29 mouse cellular contexts compared by ENCODE assay signal in genomic region chr10:96391748-96392147, GRCm38 (mm10).
DNase-seq lines count a peak whose midpoint lies in the region; ATAC-seq and TF ChIP-seq lines count a peak whose summit lies in the region.
"Had no signal": no experiment of that assay in that cellular context is flagged by ENCODE, and none has a peak within 500 bp of the region (broad histone marks: within the 10 kb centered on the region; RNA-seq: fewer than 3 reads in every experiment).

No protein-coding gene starts in this region.

- H3K79me2 ChIP-seq in CH12.LX (replicated peaks; ENCODE audit: control insufficient read depth, extremely low read depth, insufficient read depth, poor library complexity, severe bottlenecking), result no peaks in the 10 kb centered on the region

- in situ Hi-C loops in CH12.LX (cut with MboI; ENCODE audit: low pct_ligation_motif_present, low pct_unique_long_range_greater_than_20kb, low sequenced_read_pairs), result loop anchor here (5.0 kb wide), 1 partner anchor 221 kb away; no protein-coding TSS in a partner anchor

- peak; percentile 52 for DNase-seq in embryo, embryonic 10 days (ENCODE audit: low spot score)
- no peak for DNase-seq in embryo, embryonic 9.5 days (ENCODE audit: extremely low spot score)
- peak; percentile 16 for DNase-seq in A20 (ENCODE audit: low read depth, low spot score)
- no peak for DNase-seq in CH12.LX (ENCODE audit: extremely low read depth)
- DNase-seq in kidney, adult 8-10 months, result no peak
- DNase-seq in thymus, postnatal 14 days, result no peak
- no peak for DNase-seq in layer of hippocampus, postnatal 10 days (ENCODE audit: low spot score in 2 of 2)
- DNase-seq: adrenal gland, postnatal 25 days; cerebellum, adult 11-12 months; cerebellum, adult 9-11 months; forebrain, postnatal 0 days; gastrocnemius, postnatal 36 days; heart, adult 2 months; heart, postnatal 10 days; kidney, adult 18-20 months; kidney, postnatal 36 days; liver, postnatal 0 days; lung, postnatal 36 days; right cerebral cortex, postnatal 14 days had no signal

- H3K4me2 ChIP-seq in CH12.LX (ENCODE audit: insufficient read depth, low read depth, poor library complexity, severe bottlenecking), result no peak overlapping the region
- H3K4me2 ChIP-seq: embryonic facial prominence, embryonic 12.5 days; heart, embryonic 13.5 days; hindbrain, embryonic 14.5 days; limb, embryonic 13.5 days; liver, embryonic 12.5 days; midbrain, embryonic 12.5 days had no signal

- no peak for TF ChIP-seq CTCF in CH12.LX (conservative IDR thresholded peaks at IDR 0.05 in 1 of 2, IDR thresholded peaks at IDR 0.05 in 1 of 2; ENCODE audit: low read depth in 2 of 2, low read length in 2 of 2)

- dilution Hi-C loops in CH12.LX (cut with MboI; ENCODE audit: extremely low pct_ligation_motif_present, extremely low pct_unique_long_range_greater_than_20kb, low sequenced_read_pairs), result no loop called here

- no peak overlapping the region for H3K27ac ChIP-seq in CH12.LX (ENCODE audit: insufficient read depth, low read depth)
- H3K27ac ChIP-seq: embryonic facial prominence, embryonic 12.5 days; forebrain, embryonic 10.5 days; heart, adult 2 months; heart, embryonic 13.5 days; hindbrain, embryonic 14.5 days; layer of hippocampus, adult 2 months; limb, embryonic 13.5 days; liver, embryonic 12.5 days; midbrain, embryonic 12.5 days had no signal

- peaks cover 3 to 15% of the 10 kb centered on the region in 2 experiments; a peak in 3 of 4 replicates for H3K4me1 ChIP-seq in CH12.LX (ENCODE audit: control insufficient read depth in 1 of 2, insufficient read depth in 2 of 2)
- H3K4me1 ChIP-seq: embryonic facial prominence, embryonic 12.5 days; forebrain, embryonic 10.5 days; heart, embryonic 13.5 days; liver, embryonic 12.5 days; midbrain, embryonic 12.5 days had no signal

- no peaks in the 10 kb centered on the region for H3K36me3 ChIP-seq in CH12.LX (replicated peaks in 1 of 2; ENCODE audit: control insufficient read depth in 1 of 2, insufficient read depth in 1 of 2, low read length in 1 of 2)
- H3K36me3 ChIP-seq: embryonic facial prominence, embryonic 12.5 days; forebrain, embryonic 10.5 days; G1E; heart, embryonic 13.5 days; limb, embryonic 13.5 days; liver, embryonic 12.5 days; midbrain, embryonic 12.5 days had no signal

- TF ChIP-seq EP300 in CH12.LX (IDR thresholded peaks at IDR 0.05; ENCODE audit: low read length), result no peak

- TF ChIP-seq RAD21 in CH12.LX (IDR thresholded peaks at IDR 0.05; ENCODE audit: low read depth, low read length), result no peak

- no peaks in the 10 kb centered on the region for H3K27me3 ChIP-seq in CH12.LX (replicated peaks)
- H3K27me3 ChIP-seq: embryonic facial prominence, embryonic 12.5 days; heart, embryonic 13.5 days; limb, embryonic 13.5 days; liver, embryonic 12.5 days; midbrain, embryonic 12.5 days had no signal

- H3K9ac ChIP-seq in CH12.LX (ENCODE audit: insufficient read depth, low read depth), result no peak overlapping the region
- H3K9ac ChIP-seq: embryonic facial prominence, embryonic 12.5 days; forebrain, postnatal 0 days; heart, embryonic 13.5 days; hindbrain, embryonic 14.5 days; limb, embryonic 13.5 days; liver, embryonic 12.5 days; liver, postnatal 0 days; midbrain, embryonic 12.5 days had no signal

- TF ChIP-seq POLR2A in CH12.LX (IDR thresholded peaks at IDR 0.05; ENCODE audit: low read depth, low read length), result no peak

- H3K9me3 ChIP-seq in CH12.LX (replicated peaks; ENCODE audit: low read length), result peaks cover 3% of the 10 kb centered on the region
- H3K9me3 ChIP-seq: embryonic facial prominence, embryonic 12.5 days; forebrain, embryonic 10.5 days; heart, embryonic 13.5 days; limb, embryonic 13.5 days; liver, embryonic 12.5 days; midbrain, embryonic 12.5 days had no signal

- H3K4me3 ChIP-seq in CH12.LX (replicated peaks in 1 of 3; ENCODE audit: low read depth in 2 of 3, low read length in 2 of 3, poor library complexity in 1 of 3), result no peak overlapping the region
- H3K4me3 ChIP-seq: embryonic facial prominence, embryonic 12.5 days; forebrain, embryonic 10.5 days; heart, adult 2 months; heart, embryonic 13.5 days; layer of hippocampus, adult 2 months; limb, embryonic 13.5 days; liver, embryonic 12.5 days; midbrain, embryonic 12.5 days had no signal

- peak; percentile 84 for ATAC-seq in inflammation-experienced regulatory T-cells, adult 6 months
- ATAC-seq: forebrain, postnatal 0 days; liver, embryonic 12.5 days; liver, postnatal 0 days had no signal

TF ChIP-seq in CH12.LX, 34 proteins besides CTCF, POLR2A, EP300 and RAD21:
- TF ChIP-seq CHD1 (IDR thresholded peaks at IDR 0.05; ENCODE audit: low read depth, low read length) (no peak), ELF1 (IDR thresholded peaks at IDR 0.05; ENCODE audit: low read depth, low read length) (peak; percentile 67), CHD2 (IDR thresholded peaks at IDR 0.05; ENCODE audit: low read length) (no peak), UBTF (IDR thresholded peaks at IDR 0.05; ENCODE audit: low read depth, low read length) (no peak), KAT2A (IDR thresholded peaks at IDR 0.05; ENCODE audit: insufficient replicate concordance, low read length) (no peak), TBP (conservative IDR thresholded peaks at IDR 0.05; ENCODE audit: low read depth, low read length) (no peak), TCF12 (IDR thresholded peaks at IDR 0.05; ENCODE audit: low read depth, low read length) (no peak), ZNF384 (IDR thresholded peaks at IDR 0.05; ENCODE audit: low read depth, low read length) (no peak), MAFK (IDR thresholded peaks at IDR 0.05; ENCODE audit: insufficient replicate concordance, low read length) (no peak), RCOR1 (conservative IDR thresholded peaks at IDR 0.05; ENCODE audit: low read depth, low read length) (no peak), IRF4 (IDR thresholded peaks at IDR 0.05; ENCODE audit: low read depth, low read length) (peak; percentile 41; the same call in 1 of the 2 replicates), ETS1 (conservative IDR thresholded peaks at IDR 0.05; ENCODE audit: low read depth, low read length) (no peak)

Comparison
In these comparisons a context has a peak if more than half of its experiments do, and no peak if none do; other contexts are left out.
1. DNase-seq: peak in embryo, embryonic 10 days (single experiment) and A20 (single experiment); none in embryo, embryonic 9.5 days (single experiment), CH12.LX (single experiment), kidney, adult 8-10 months (0 of 2), thymus, postnatal 14 days (single experiment) and layer of hippocampus, postnatal 10 days (0 of 2).